Mouse (Mus musculus) spleen, adult 2 months (tissue): Measurements from ENCODE around the gene Tnfsfm13. TPM values are rescaled to one million over a fixed set of nuclear protein-coding genes. Genes with fewer than 3 reads are reported as not detected.
A peak's percentile ranks its signal among the peaks of the same experiment; 100 is the strongest.

ENCODE experiments used
- DNase-seq, 2 experiments: peaks; one replicate each; pipeline versions ENCODE4 v3.0.0 to v3.0.0-alpha.2; 2012 to 2021; ENCODE audit warnings: low spot score in 2 of 2, low read depth in 1 of 2
- H3K27ac ChIP-seq: fragments of 200-500 bp; 2 replicates; pipeline ENCODE4 v1.5.1; 2012; ENCODE audit warnings: low read length, inconsistent platforms; ENCODE audit not compliant: insufficient read depth
- H3K27me3 ChIP-seq: fragments of 200-500 bp; 2 replicates; pipeline ENCODE4 v1.6.1; 2012; ENCODE audit warnings: mild to moderate bottlenecking, moderate library complexity, low read length, inconsistent platforms; ENCODE audit not compliant: control insufficient read depth, insufficient read depth
- H3K36me3 ChIP-seq: fragments of 200-500 bp; 2 replicates; pipeline ENCODE4 v1.6.1; 2012; ENCODE audit warnings: mild to moderate bottlenecking, low read length, inconsistent platforms; ENCODE audit not compliant: control insufficient read depth, insufficient read depth
- H3K4me1 ChIP-seq: fragments of 200-500 bp; 2 replicates; pipeline ENCODE4 v1.6.1; 2011; ENCODE audit warnings: inconsistent platforms; ENCODE audit not compliant: control insufficient read depth, insufficient read depth, insufficient read length
- H3K4me3 ChIP-seq: fragments of 200-500 bp; 2 replicates; pipeline ENCODE4 v1.5.1; 2011; ENCODE audit warnings: mild to moderate bottlenecking, inconsistent platforms; ENCODE audit not compliant: insufficient read depth, insufficient read length; ENCODE audit errors: extremely low read depth
- CTCF ChIP-seq: fragments of 200-500 bp; IDR thresholded peaks from 2 replicates; pipeline ENCODE4 v1.5.1; 2011; ENCODE audit warnings: mild to moderate bottlenecking, inconsistent platforms; ENCODE audit not compliant: insufficient read depth, insufficient read length, insufficient replicate concordance; ENCODE audit errors: extremely low read depth
- POLR2A ChIP-seq: fragments of 200-500 bp; IDR thresholded peaks from 2 replicates; pipeline ENCODE4 v1.6.1; 2011; ENCODE audit warnings: low read depth, low read length, inconsistent platforms
- WGBS: fragments of 180-500 bp; shearing (Covaris S2); methylation state at CpG from one replicate; pipeline ENCODE4 v1.1.7; 2018; 5-methylcytosine and 5-hydroxymethylcytosine counted together
- polyA plus RNA-seq: library from polyadenylated mRNA; depleted of rRNA; stranded (reverse); fragments of >200 nt; gene quantifications from 2 replicates; pipeline ENCODE4 v1.2.3, GENCODE M21; 2012

Tnfsfm13 gene
- polyA plus RNA-seq, 1 experiment, result 5.0 TPM

- H3K4me3 ChIP-seq, result no peak overlapping the region
- no peak overlapping the region for H3K27ac ChIP-seq
Measured at GRCm38 (mm10) chr11:69718661-69719060, 22.8 kb upstream of the Tnfsfm13 start.

GRCm38 (mm10) chr11:69716953-69717352 lies 21.1 kb upstream of the Tnfsfm13 start:
- H3K4me1 ChIP-seq, result no peaks in the 10 kb centered on the region
- no peak overlapping the region for H3K4me3 ChIP-seq
- no peak for DNase-seq
- TF ChIP-seq POLR2A (no peak), CTCF (no peak)
- no peaks in the 10 kb centered on the region for H3K27me3 ChIP-seq
- WGBS, result 86% methylated on average over 4 of the region's 4 CpGs
- no peaks in the 10 kb centered on the region for H3K36me3 ChIP-seq
- no peak overlapping the region for H3K27ac ChIP-seq

More at GRCm38 (mm10) chr11:69718661-69719060, 22.8 kb upstream of the Tnfsfm13 start:
- no peak for DNase-seq
- 71% methylated on average over 15 of the region's 15 CpGs for WGBS
- H3K36me3 ChIP-seq, result no peaks in the 10 kb centered on the region
- H3K27me3 ChIP-seq, result no peaks in the 10 kb centered on the region
- no peaks in the 10 kb centered on the region for H3K4me1 ChIP-seq
- TF ChIP-seq CTCF (no peak), POLR2A (no peak)

GRCm38 (mm10) chr11:69715929-69716328 lies 20.0 kb upstream of the Tnfsfm13 start:
- Histone ChIP-seq H3K27me3 (no peaks in the 10 kb centered on the region), H3K4me3 (no peak overlapping the region), H3K27ac (no peak overlapping the region), H3K4me1 (no peaks in the 10 kb centered on the region), H3K36me3 (no peaks in the 10 kb centered on the region)
- 47% methylated on average over 5 of the region's 5 CpGs for WGBS
- no peak for DNase-seq
- TF ChIP-seq POLR2A, result no peak
- TF ChIP-seq CTCF, result no peak

GRCm38 (mm10) chr11:69715482-69715881 lies 19.6 kb upstream of the Tnfsfm13 start:
- H3K27ac ChIP-seq, result no peak overlapping the region
- TF ChIP-seq POLR2A (no peak), CTCF (peak; percentile 22; the same call in 1 of the 2 replicates)
- H3K36me3 ChIP-seq, result no peaks in the 10 kb centered on the region
- no peaks in the 10 kb centered on the region for H3K4me1 ChIP-seq
- no peak for DNase-seq
- WGBS, result 80% methylated on average over 9 of the region's 9 CpGs
- H3K27me3 ChIP-seq, result no peaks in the 10 kb centered on the region
- H3K4me3 ChIP-seq, result no peak overlapping the region

GRCm38 (mm10) chr11:69714636-69715329 lies 18.9 kb upstream of the Tnfsfm13 start:
- 93% methylated on average over 18 of the region's 18 CpGs for WGBS
- Histone ChIP-seq H3K4me3 (no peak overlapping the region), H3K27me3 (no peaks in the 10 kb centered on the region), H3K36me3 (no peaks in the 10 kb centered on the region), H3K27ac (no peak overlapping the region), H3K4me1 (no peaks in the 10 kb centered on the region)
- DNase-seq, result no peak
- no peak for TF ChIP-seq CTCF
- no peak for TF ChIP-seq POLR2A

- Histone ChIP-seq H3K36me3 (no peaks in the 10 kb centered on the region), H3K4me1 (no peaks in the 10 kb centered on the region), H3K27ac (no peak overlapping the region), H3K27me3 (no peaks in the 10 kb centered on the region), H3K4me3 (no peak overlapping the region)
- WGBS, result 94% methylated on average over 20 of the region's 20 CpGs
- DNase-seq, result no peak
- TF ChIP-seq CTCF (no peak), POLR2A (no peak)
Measured at GRCm38 (mm10) chr11:69712954-69713672, 17.2 kb upstream of the Tnfsfm13 start.

GRCm38 (mm10) chr11:69711082-69711481 lies 15.2 kb upstream of the Tnfsfm13 start:
- H3K27ac ChIP-seq, result no peak overlapping the region
- no peaks in the 10 kb centered on the region for H3K27me3 ChIP-seq
- H3K36me3 ChIP-seq, result no peaks in the 10 kb centered on the region
- H3K4me1 ChIP-seq, result no peaks in the 10 kb centered on the region
- H3K4me3 ChIP-seq, result no peak overlapping the region
- WGBS, result 90% methylated on average over 2 of the region's 2 CpGs
- no peak for DNase-seq
- no peak for TF ChIP-seq POLR2A
- no peak for TF ChIP-seq CTCF
